Mouse (Mus musculus) CH12.LX (cell line): ENCODE results near the gene Nabp1. TPM values are rescaled to one million over a fixed set of nuclear protein-coding genes. Genes with fewer than 3 reads are reported as not detected.

ENCODE experiments used
- DNase-seq: peaks from one replicate; pipeline ENCODE4 v3.0.0-alpha.2; 2013; ENCODE audit errors: extremely low read depth
- H3K27ac ChIP-seq: 2 replicates; pipeline ENCODE4 v1.5.1; 2012; ENCODE audit warnings: low read depth, mild to moderate bottlenecking, control low read depth, moderate library complexity; ENCODE audit not compliant: insufficient read depth
- H3K27me3 ChIP-seq: replicated peaks from 2 replicates; pipeline ENCODE3; 2012; ENCODE audit warnings: inconsistent platforms
- H3K36me3 ChIP-seq, 2 experiments: replicated peaks in 1 of 2; 2 replicates each; pipeline versions ENCODE3 to v1.6.1; 2012; ENCODE audit warnings: inconsistent platforms in 1 of 2, low read length in 1 of 2, mild to moderate bottlenecking in 1 of 2, mixed read lengths in 1 of 2, moderate library complexity in 1 of 2; ENCODE audit not compliant: control insufficient read depth in 1 of 2, insufficient read depth in 1 of 2
- H3K4me1 ChIP-seq, 2 experiments: 2 replicates each; pipeline ENCODE4 v1.6.1; 2012; ENCODE audit warnings: inconsistent platforms in 1 of 2, moderate library complexity in 1 of 2; ENCODE audit not compliant: insufficient read depth in 2 of 2, control insufficient read depth in 1 of 2
- H3K4me2 ChIP-seq: 2 replicates; pipeline ENCODE4 v1.6.1; 2012; ENCODE audit warnings: low read depth, mild to moderate bottlenecking, control low read depth; ENCODE audit not compliant: poor library complexity, insufficient read depth, severe bottlenecking
- H3K4me3 ChIP-seq, 3 experiments: fragments of 150-350 bp in 1 of 3; sonication (generic) in 1 of 3; replicated peaks in 1 of 3; 2 replicates each; pipeline versions ENCODE3 to v1.5.1; 2011 to 2012; ENCODE audit warnings: low read depth in 2 of 3, low read length in 2 of 3, mild to moderate bottlenecking in 2 of 3, moderate library complexity in 2 of 3, control low read depth in 1 of 3, improper control_type of control experiment in 1 of 3, inconsistent platforms in 1 of 3, mixed read lengths in 1 of 3; ENCODE audit not compliant: poor library complexity in 1 of 3
- H3K79me2 ChIP-seq: replicated peaks from 2 replicates; pipeline ENCODE4 v1.6.1; 2012; ENCODE audit warnings: mild to moderate bottlenecking, moderate library complexity; ENCODE audit not compliant: control insufficient read depth, poor library complexity, insufficient read depth, severe bottlenecking; ENCODE audit errors: extremely low read depth
- H3K9ac ChIP-seq: 2 replicates; pipeline ENCODE4 v1.6.1; 2012; ENCODE audit warnings: low read depth, mild to moderate bottlenecking, control low read depth, moderate library complexity; ENCODE audit not compliant: insufficient read depth
- H3K9me3 ChIP-seq: replicated peaks from 2 replicates; pipeline ENCODE3; 2012; ENCODE audit warnings: low read length, inconsistent platforms, mixed read lengths
- CHD1 ChIP-seq: IDR thresholded peaks from 2 replicates; pipeline ENCODE4 v1.6.1; 2012; ENCODE audit warnings: low read depth, low read length, improper control_type of control experiment, inconsistent platforms
- CHD2 ChIP-seq: IDR thresholded peaks from 2 replicates; pipeline ENCODE4 v1.6.1; 2011; ENCODE audit warnings: low read length, improper control_type of control experiment
- ELF1 ChIP-seq: IDR thresholded peaks from 2 replicates; pipeline ENCODE4 v1.6.1; 2014; ENCODE audit warnings: low read depth, mild to moderate bottlenecking, inconsistent platforms, low read length, improper control_type of control experiment
- IRF4 ChIP-seq: IDR thresholded peaks from 2 replicates; pipeline ENCODE4 v1.6.1; 2014; ENCODE audit warnings: low read depth, mild to moderate bottlenecking, inconsistent platforms, low read length, improper control_type of control experiment
- JUN ChIP-seq: IDR thresholded peaks from 2 replicates; pipeline ENCODE4 v1.6.1; 2011; ENCODE audit warnings: low read depth, mild to moderate bottlenecking, low read length, improper control_type of control experiment, moderate library complexity; ENCODE audit not compliant: insufficient read depth
- JUND ChIP-seq: conservative IDR thresholded peaks from 2 replicates; pipeline ENCODE4 v1.6.1; 2011; ENCODE audit warnings: low read depth, low read length, improper control_type of control experiment
- MAFK ChIP-seq: IDR thresholded peaks from 2 replicates; pipeline ENCODE4 v1.6.1; 2011; ENCODE audit warnings: low read length, improper control_type of control experiment; ENCODE audit not compliant: insufficient replicate concordance
- MAZ ChIP-seq: IDR thresholded peaks from 2 replicates; pipeline ENCODE4 v1.6.1; 2012; ENCODE audit warnings: low read depth, mild to moderate bottlenecking, inconsistent platforms, low read length, improper control_type of control experiment, moderate library complexity
- MXI1 ChIP-seq: IDR thresholded peaks from 2 replicates; pipeline ENCODE4 v1.6.1; 2011; ENCODE audit warnings: mild to moderate bottlenecking, low read depth, low read length, improper control_type of control experiment
- MYC ChIP-seq: IDR thresholded peaks from 2 replicates; pipeline ENCODE4 v1.6.1; 2011; ENCODE audit warnings: low read depth, mild to moderate bottlenecking, improper control_type of control experiment, low read length
- NELFE ChIP-seq: IDR thresholded peaks from 2 replicates; pipeline ENCODE4 v1.6.1; 2011; ENCODE audit warnings: low read depth, low read length, improper control_type of control experiment
- POLR2A ChIP-seq: IDR thresholded peaks from 2 replicates; pipeline ENCODE4 v1.6.1; 2011; ENCODE audit warnings: low read depth, mild to moderate bottlenecking, improper control_type of control experiment, low read length
- POLR2AphosphoS2 ChIP-seq: IDR thresholded peaks from 2 replicates; pipeline ENCODE4 v1.6.1; 2011; ENCODE audit warnings: low read depth, low read length, improper control_type of control experiment
- TBP ChIP-seq: conservative IDR thresholded peaks from 2 replicates; pipeline ENCODE4 v1.6.1; 2011; ENCODE audit warnings: low read depth, low read length, improper control_type of control experiment
- TCF12 ChIP-seq: IDR thresholded peaks from 2 replicates; pipeline ENCODE4 v1.6.1; 2014; ENCODE audit warnings: low read depth, mild to moderate bottlenecking, inconsistent platforms, low read length, improper control_type of control experiment
- USF1 ChIP-seq: IDR thresholded peaks from 2 replicates; pipeline ENCODE4 v1.6.1; 2014; ENCODE audit warnings: low read depth, mild to moderate bottlenecking, inconsistent platforms, low read length, improper control_type of control experiment
- ZMIZ1 ChIP-seq: IDR thresholded peaks from 2 replicates; pipeline ENCODE4 v1.6.1; 2012; ENCODE audit warnings: low read depth, mild to moderate bottlenecking, inconsistent platforms, low read length, improper control_type of control experiment
- dilution Hi-C: fragments of 300-500 bp; cut with MboI; formaldehyde crosslinking; loops from 2 replicates; pipeline ENCODE4 v1.14.3; 2020; ENCODE audit warnings: low sequenced_read_pairs; ENCODE audit not compliant: extremely low pct_unique_long_range_greater_than_20kb, extremely low pct_ligation_motif_present
- in situ Hi-C: fragments of 300-500 bp; cut with MboI; formaldehyde crosslinking; loops from 3 replicates; pipeline ENCODE4 v1.14.3; 2019; ENCODE audit warnings: low sequenced_read_pairs, low pct_ligation_motif_present, low pct_unique_long_range_greater_than_20kb, mixed read lengths
- polyA plus RNA-seq: library from polyadenylated mRNA; unstranded; fragments of >175 nt; gene quantifications from 2 replicates; pipeline ENCODE4 v1.2.1, GENCODE M21; 2012; ENCODE audit warnings: low read depth; ENCODE audit not compliant: insufficient read length
- total RNA-seq, 2 experiments: library from RNA; depleted of rRNA; stranded (reverse); fragments of 300-350 nt in 1 of 2; fragments of >200 nt in 1 of 2; gene quantifications; 2 replicates each; pipeline ENCODE4 v1.2.3; 2012 to 2014

Gene Nabp1
- total and polyA plus RNA-seq, 3 experiments, result 32.7 to 52.0 (median 33.7) TPM

- H3K4me1 ChIP-seq, result peaks cover 0 to 16% of the 10 kb centered on the region in 2 experiments; a peak in 3 of 4 replicates
- dilution Hi-C loops, result no loop called here
- no peak overlapping the region for H3K4me3 ChIP-seq
- no peaks in the 10 kb centered on the region for H3K27me3 ChIP-seq
- no peaks in the 10 kb centered on the region for H3K36me3 ChIP-seq
- H3K9ac ChIP-seq, result no peak overlapping the region
- no peak for DNase-seq
- H3K79me2 ChIP-seq, result no peaks in the 10 kb centered on the region
- in situ Hi-C loops, result no loop called here
- no peaks in the 10 kb centered on the region for H3K9me3 ChIP-seq
- H3K27ac ChIP-seq, result no peak overlapping the region
- no peak overlapping the region for H3K4me2 ChIP-seq
- TF ChIP-seq POLR2A, result no peak
- TF ChIP-seq POLR2AphosphoS2, result no peak
- no peak for TF ChIP-seq CHD1
- TF ChIP-seq TBP, result no peak
- TF ChIP-seq JUN, result no peak
- TF ChIP-seq MXI1, result no peak
- no peak for TF ChIP-seq MAZ
- TF ChIP-seq CHD2, result no peak
- TF ChIP-seq ELF1, result no peak
- TF ChIP-seq JUND, result no peak
- no peak for TF ChIP-seq TCF12
- TF ChIP-seq MAFK, result no peak
- no peak for TF ChIP-seq IRF4
- no peak for TF ChIP-seq USF1
- TF ChIP-seq ZMIZ1, result no peak
- no peak for TF ChIP-seq MYC
- TF ChIP-seq, all 38 proteins: peak for 0
Measured at GRCm38 (mm10) chr1:51521651-51522050, 43.4 kb upstream of the Nabp1 start.

GRCm38 (mm10) chr1:51520246-51520780 lies 42.1 kb upstream of the Nabp1 start:
- dilution Hi-C loops, result no loop called here
- Histone ChIP-seq H3K4me3 (no peak overlapping the region), H3K27ac (no peak overlapping the region)

More at GRCm38 (mm10) chr1:51520246-51520780, 42.1 kb upstream of the Nabp1 start:
- in situ Hi-C loops, result no loop called here
- Histone ChIP-seq H3K79me2 (no peaks in the 10 kb centered on the region), H3K27me3 (no peaks in the 10 kb centered on the region), H3K9me3 (no peaks in the 10 kb centered on the region), H3K4me1 (peaks cover 0 to 16% of the 10 kb centered on the region in 2 experiments; a peak in 3 of 4 replicates), H3K4me2 (peak overlapping the region; percentile 42; the same call in 1 of the 2 replicates), H3K36me3 (no peaks in the 10 kb centered on the region), H3K9ac (no peak overlapping the region)
- TF ChIP-seq POLR2AphosphoS2 (no peak), NELFE (no peak)
- no peak for DNase-seq
